Comparison of ENCODE assay signal across 8 mouse cellular contexts in the genomic region with DNA sequence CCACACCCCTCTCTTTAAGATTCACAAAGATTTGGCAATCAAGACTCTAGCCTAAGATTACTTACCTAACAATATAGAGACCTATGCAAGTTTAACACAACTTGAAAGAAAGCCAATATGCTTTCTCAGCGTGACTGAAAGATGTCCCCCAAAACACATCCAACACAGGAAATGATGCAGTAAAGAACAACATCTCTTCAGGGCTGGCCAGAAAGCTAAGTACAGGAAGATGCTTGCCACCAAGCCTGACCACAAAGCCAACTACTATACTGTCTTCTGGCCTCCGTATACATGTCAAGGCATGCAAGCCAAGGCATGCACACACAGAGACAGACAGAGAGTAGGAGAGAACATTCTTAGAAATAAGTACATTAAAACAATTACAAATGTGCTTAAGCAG. TPM values are rescaled to one million over a fixed set of nuclear protein-coding genes. Genes with fewer than 3 reads are reported as not detected.
DNase-seq lines count a peak whose midpoint lies in the region; ATAC-seq and TF ChIP-seq lines count a peak whose summit lies in the region.

No protein-coding gene starts in this region.

- peaks cover 38% of the 10 kb centered on the region for H3K4me1 ChIP-seq in heart, embryonic 13.5 days
- H3K4me1 ChIP-seq in heart, adult 2 months (ENCODE audit: control insufficient read depth, insufficient read depth, low read length): peaks cover 22% of the 10 kb centered on the region
- H3K4me1 ChIP-seq in forebrain, postnatal 0 days (ENCODE audit: insufficient read depth): peaks cover 14% of the 10 kb centered on the region
- peaks cover 29% of the 10 kb centered on the region for H3K4me1 ChIP-seq in midbrain, embryonic 10.5 days

- H3K79me2 ChIP-seq in heart, adult 2 months (replicated peaks; ENCODE audit: control insufficient read depth, insufficient read depth, low read length): peaks cover 16% of the 10 kb centered on the region

- H3K27ac ChIP-seq in heart, embryonic 13.5 days (replicated peaks): no peak overlapping the region
- no peak overlapping the region for H3K27ac ChIP-seq in heart, adult 2 months
- H3K27ac ChIP-seq in forebrain, postnatal 0 days (ENCODE audit: low read depth, low read length): no peak overlapping the region
- H3K27ac ChIP-seq in midbrain, embryonic 10.5 days (replicated peaks): no peak overlapping the region

- H3K4me2 ChIP-seq in heart, embryonic 13.5 days: peak overlapping the region; percentile 81
- H3K4me2 ChIP-seq in forebrain, postnatal 0 days (ENCODE audit: low read depth): peak overlapping the region; percentile 74

- peak overlapping the region; percentile 83 for H3K4me3 ChIP-seq in heart, embryonic 13.5 days
- no peak overlapping the region; the same call in 1 of the 2 replicates for H3K4me3 ChIP-seq in heart, adult 2 months
- no peak overlapping the region for H3K4me3 ChIP-seq in forebrain, postnatal 0 days (ENCODE audit: low read depth, low read length)
- H3K4me3 ChIP-seq in midbrain, embryonic 10.5 days: peak overlapping the region; percentile 96

- no peaks in the 10 kb centered on the region for H3K9me3 ChIP-seq in heart, embryonic 13.5 days
- H3K9me3 ChIP-seq in forebrain, postnatal 0 days (ENCODE audit: low read length): no peaks in the 10 kb centered on the region
- H3K9me3 ChIP-seq in midbrain, embryonic 10.5 days (replicated peaks): no peaks in the 10 kb centered on the region

- no peaks in the 10 kb centered on the region for H3K27me3 ChIP-seq in heart, embryonic 13.5 days (replicated peaks)
- no peaks in the 10 kb centered on the region for H3K27me3 ChIP-seq in heart, adult 2 months (ENCODE audit: control insufficient read depth, insufficient read depth, low read length)
- H3K27me3 ChIP-seq in forebrain, postnatal 0 days (ENCODE audit: insufficient read depth, low read length): no peaks in the 10 kb centered on the region
- H3K27me3 ChIP-seq in midbrain, embryonic 10.5 days (ENCODE audit: low read depth, poor library complexity, severe bottlenecking): no peaks in the 10 kb centered on the region

- intact Hi-C loops in heart, adult 2 months (cut with DNase I): loop anchor here (2.0 kb wide), 1 partner anchor 35 kb away; a partner anchor contains a TSS
- intact Hi-C loops in left cerebral cortex, postnatal 4 days (cut with DNase I): no loop called here

- 67% methylated on average over 2 of the region's 2 CpGs for WGBS in heart, embryonic 13.5 days
- 28% methylated on average over 2 of the region's 2 CpGs for WGBS in heart, adult 2 months
- WGBS in forebrain, postnatal 0 days: 84% methylated on average over 2 of the region's 2 CpGs
- WGBS in midbrain, embryonic 10.5 days: 93% methylated on average over 2 of the region's 2 CpGs

- TF ChIP-seq EP300 in heart, adult 2 months (IDR thresholded peaks at IDR 0.05; ENCODE audit: insufficient read depth, low read depth, low read length): no peak

- peak overlapping the region; percentile 95 for H3K9ac ChIP-seq in heart, embryonic 13.5 days
- H3K9ac ChIP-seq in heart, adult 2 months (ENCODE audit: low read depth, low read length): no peak overlapping the region
- H3K9ac ChIP-seq in forebrain, postnatal 0 days: no peak overlapping the region

- no peak for TF ChIP-seq POLR2A in heart, adult 2 months (IDR thresholded peaks at IDR 0.05; ENCODE audit: insufficient read depth, low read depth, low read length)

- TF ChIP-seq CTCF in heart, adult 2 months (IDR thresholded peaks at IDR 0.05): no peak
- TF ChIP-seq CTCF in forebrain, postnatal 0 days (IDR thresholded peaks at IDR 0.05; ENCODE audit: low read depth): no peak

- no peak for DNase-seq in heart, adult 2 months
- peak; percentile 30 to 49 for DNase-seq in CD8-positive naive resting alpha-beta T cell, adult 2 months (ENCODE audit: low read depth in 2 of 2, low spot score in 2 of 2)
- DNase-seq in forebrain, postnatal 0 days: no peak
- DNase-seq in midbrain, embryonic 10.5 days (ENCODE audit: low spot score): no peak
- no peak for DNase-seq in yolk sac, embryonic 10.5 days (ENCODE audit: low spot score)
- no peak for DNase-seq in ovary, postnatal 36 days (ENCODE audit: low spot score)
- no peak for DNase-seq in left cerebral cortex, postnatal 4 days

- ATAC-seq in heart, embryonic 13.5 days (ENCODE audit: extremely low read depth, insufficient number of reproducible peaks, low FRiP score, low TSS enrichment): no peak
- ATAC-seq in forebrain, postnatal 0 days: no peak

- no peaks in the 10 kb centered on the region for H3K36me3 ChIP-seq in heart, embryonic 13.5 days
- peaks cover 10% of the 10 kb centered on the region for H3K36me3 ChIP-seq in heart, adult 2 months (ENCODE audit: control insufficient read depth, insufficient read depth, low read length)
- no peaks in the 10 kb centered on the region for H3K36me3 ChIP-seq in forebrain, postnatal 0 days (ENCODE audit: insufficient read depth)
- no peaks in the 10 kb centered on the region for H3K36me3 ChIP-seq in midbrain, embryonic 10.5 days

RNA-seq across cellular contexts. Expression of a gene that starts 2.0 kb away (rescaled TPM):
- 57.5 and 59.6 TPM in 2 replicates for polyA plus RNA-seq in heart, embryonic 13.5 days (2015; fragmentation: Nextera tagmentation; extraction: Ambion mirVana)
- total RNA-seq in heart, adult 2 months (2021): 10 to 100 TPM; 56.0 to 63.3 TPM
- 35.7 and 44.6 TPM in 2 replicates for polyA plus RNA-seq in heart, adult 2 months (2012; rRNA removed)
- 20.7 and 34.7 TPM in 2 replicates for total RNA-seq in forebrain, postnatal 0 days (2014; rRNA removed)
- 28.8 and 29.3 TPM in 2 replicates for polyA plus RNA-seq in forebrain, postnatal 0 days (2015; fragmentation: Nextera tagmentation; extraction: Ambion mirVana)
- 52.2 and 58.6 TPM in 2 replicates for polyA plus RNA-seq in midbrain, embryonic 10.5 days (2016; fragmentation: Nextera tagmentation; extraction: Ambion mirVana)
- 10 to 100 TPM; 55.5 to 60.4 TPM for total RNA-seq in left cerebral cortex, postnatal 4 days (2021)

RNA-seq across cellular contexts. Expression of a gene that starts 35.2 kb away (rescaled TPM):
- polyA plus RNA-seq in heart, embryonic 13.5 days (2015; fragmentation: Nextera tagmentation; extraction: Ambion mirVana): 20.3 and 21.0 TPM in 2 replicates
- 10 to 100 TPM; 53.6 to 56.2 TPM for total RNA-seq in heart, adult 2 months (2021)
- 14.2 and 31.0 TPM in 2 replicates for polyA plus RNA-seq in heart, adult 2 months (2012; rRNA removed)
- total RNA-seq in forebrain, postnatal 0 days (2014; rRNA removed): 243 and 278 TPM in 2 replicates
- 58.7 and 95.6 TPM in 2 replicates for polyA plus RNA-seq in forebrain, postnatal 0 days (2015; fragmentation: Nextera tagmentation; extraction: Ambion mirVana)
- polyA plus RNA-seq in midbrain, embryonic 10.5 days (2016; fragmentation: Nextera tagmentation; extraction: Ambion mirVana): 32.9 and 44.5 TPM in 2 replicates
- 100 to 1,000 TPM; 306 to 307 TPM for total RNA-seq in left cerebral cortex, postnatal 4 days (2021)

Comparison
In these comparisons a context has a peak if more than half of its experiments do, and no peak if none do; other contexts are left out.
1. H3K4me3 ChIP-seq: peak in heart, embryonic 13.5 days (single experiment) and midbrain, embryonic 10.5 days (single experiment); none in heart, adult 2 months (single experiment) and forebrain, postnatal 0 days (single experiment).
2. DNase-seq: peak in CD8-positive naive resting alpha-beta T cell, adult 2 months (2 of 2); none in heart, adult 2 months (0 of 2), forebrain, postnatal 0 days (single experiment), midbrain, embryonic 10.5 days (single experiment), yolk sac, embryonic 10.5 days (single experiment), ovary, postnatal 36 days (single experiment) and left cerebral cortex, postnatal 4 days (single experiment).